Mouse (Mus musculus): ENCODE results near the gene Ifrd2.

DNA sequence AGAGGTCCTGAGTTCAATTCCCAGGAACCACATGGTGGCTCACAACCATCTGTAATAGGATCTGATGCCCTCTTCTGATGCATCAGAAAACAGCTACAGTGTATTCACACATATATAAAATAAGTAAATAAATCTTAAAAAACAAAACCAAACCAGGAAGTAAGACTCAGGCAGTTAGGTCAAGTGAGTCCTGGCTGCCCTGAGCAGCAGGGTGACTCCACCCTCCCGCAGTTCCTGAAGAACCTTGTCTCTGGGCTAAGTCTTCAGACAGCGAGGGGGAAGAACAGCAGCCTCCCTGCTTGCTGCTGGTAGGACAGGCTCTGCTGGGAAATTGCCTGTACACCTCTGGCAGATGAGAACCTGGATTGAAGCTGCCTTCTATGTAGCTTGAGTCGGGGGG lies 31.1 kb upstream of the Ifrd2 start:
- TF ChIP-seq POLR2A (IDR thresholded peaks at IDR 0.05; ENCODE audit: control insufficient read depth in 1 of 2, insufficient read depth in 1 of 2, low read depth in 1 of 2, low read length in 2 of 2, poor library complexity in 1 of 2) (no peak; a peak in 1 of 4 replicates), CTCF (IDR thresholded peaks at IDR 0.05 in 2 of 3, conservative IDR thresholded peaks at IDR 0.05 in 1 of 3; ENCODE audit: control insufficient read depth in 1 of 3, insufficient read depth in 1 of 3, low read depth in 2 of 3, low read length in 3 of 3, poor library complexity in 1 of 3, severe bottlenecking in 1 of 3) (no peak), NRF1 (IDR thresholded peaks at IDR 0.05; ENCODE audit: insufficient read depth, low read depth, low read length, poor library complexity, severe bottlenecking) (no peak), EP300 (IDR thresholded peaks at IDR 0.05; ENCODE audit: low read depth in 1 of 2, low read length in 2 of 2) (no peak), MYC (IDR thresholded peaks at IDR 0.05; ENCODE audit: low read depth, low read length) (no peak), ZNF384 (IDR thresholded peaks at IDR 0.05; ENCODE audit: low read depth, low read length) (no peak), ZC3H11A (IDR thresholded peaks at IDR 0.05; ENCODE audit: low read depth, low read length) (no peak), POLR2AphosphoS5 (IDR thresholded peaks at IDR 0.05; ENCODE audit: borderline replicate concordance, low read depth, low read length) (no peak), TAL1 (IDR thresholded peaks at IDR 0.05; ENCODE audit: low read length) (no peak), USF1 (IDR thresholded peaks at IDR 0.05; ENCODE audit: low read depth, low read length) (no peak), CHD1 (IDR thresholded peaks at IDR 0.05; ENCODE audit: low read depth, low read length) (no peak), E2F4 (IDR thresholded peaks at IDR 0.05; ENCODE audit: borderline replicate concordance, low read depth, low read length) (no peak), JUND (IDR thresholded peaks at IDR 0.05; ENCODE audit: low read depth, low read length) (no peak), GABPA (IDR thresholded peaks at IDR 0.05; ENCODE audit: low read depth, low read length) (no peak)

Data from MEL (cell line).